Mouse (Mus musculus) testis, adult 2 months (tissue): ENCODE data around the gene Ugt1a10.

Experiments
- CTCF ChIP-seq: fragments of 200-500 bp; IDR thresholded peaks from 2 replicates; pipeline ENCODE4 v1.5.1; 2012; ENCODE audit warnings: low read depth, mild to moderate bottlenecking, inconsistent platforms, low read length, moderate library complexity; ENCODE audit not compliant: control insufficient read depth, insufficient read depth, insufficient replicate concordance
- POLR2A ChIP-seq: fragments of 200-500 bp; IDR thresholded peaks from 2 replicates; pipeline ENCODE4 v1.6.1; 2012; ENCODE audit warnings: low read depth, mild to moderate bottlenecking, inconsistent platforms, low read length, moderate library complexity; ENCODE audit not compliant: control insufficient read depth

DNA sequence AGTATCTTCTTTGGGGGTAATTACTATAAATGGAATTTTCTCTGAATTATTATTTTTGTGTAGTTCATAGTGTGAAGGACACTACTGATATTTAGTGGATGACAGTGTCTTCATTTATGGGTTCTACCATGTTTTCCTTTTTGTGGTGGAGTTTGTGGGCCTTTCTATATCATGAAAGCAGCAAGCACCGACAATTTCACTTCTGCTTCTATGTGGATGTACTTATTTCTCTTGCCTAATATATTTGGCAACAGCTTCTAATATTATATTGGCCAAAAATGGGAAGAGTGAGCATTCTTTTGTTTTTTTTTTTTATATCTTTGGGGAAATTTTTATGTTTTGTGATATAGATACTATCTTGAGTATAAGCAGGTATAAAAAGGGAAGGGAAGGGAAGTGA lies 26.5 kb downstream of the Ugt1a10 start:
- no peak for TF ChIP-seq POLR2A
- no peak for TF ChIP-seq CTCF
